Mouse (Mus musculus) neural tube, embryonic 15.5 days (tissue): Measurements from ENCODE around the gene Ugt1a6a. TPM values are rescaled to one million over a fixed set of nuclear protein-coding genes. Genes with fewer than 3 reads are reported as not detected.

Experiments used
- ATAC-seq: fragments of 200-750 bp; cut with Nextera tagmentation; 2 replicates; pipeline ENCODE4 v1.8.0; 2017; ENCODE audit warnings: mild to moderate bottlenecking, moderate TSS enrichment, moderate library complexity; ENCODE audit not compliant: low FRiP score
- H3K27ac ChIP-seq: fragments of 300-500 bp; sonication (generic); replicated peaks from 2 replicates; pipeline ENCODE4 v1.5.1; 2015; ENCODE audit warnings: mild to moderate bottlenecking, inconsistent platforms
- H3K27me3 ChIP-seq: fragments of 300-500 bp; sonication (generic); replicated peaks from 2 replicates; pipeline ENCODE4 v1.6.1; 2015; ENCODE audit warnings: inconsistent platforms
- H3K36me3 ChIP-seq: fragments of 300-500 bp; sonication (generic); 2 replicates; pipeline ENCODE4 v1.6.1; 2015; ENCODE audit warnings: inconsistent platforms
- H3K4me1 ChIP-seq: fragments of 300-500 bp; sonication (generic); 2 replicates; pipeline ENCODE4 v1.6.1; 2015; ENCODE audit warnings: inconsistent platforms
- H3K4me2 ChIP-seq: fragments of 300-500 bp; sonication (generic); 2 replicates; pipeline ENCODE4 v1.6.1; 2015; ENCODE audit warnings: inconsistent platforms, mild to moderate bottlenecking, moderate library complexity
- H3K4me3 ChIP-seq: fragments of 300-500 bp; sonication (generic); replicated peaks from 2 replicates; pipeline ENCODE4 v1.5.1; 2015; ENCODE audit warnings: mild to moderate bottlenecking, inconsistent platforms
- H3K9ac ChIP-seq: fragments of 300-500 bp; sonication (generic); replicated peaks from 2 replicates; pipeline ENCODE4 v1.6.1; 2015; ENCODE audit warnings: mild to moderate bottlenecking, inconsistent platforms
- H3K9me3 ChIP-seq: fragments of 300-500 bp; sonication (generic); replicated peaks from 2 replicates; pipeline ENCODE4 v1.6.1; 2016; ENCODE audit warnings: inconsistent platforms
- WGBS: fragments of 180-500 bp; shearing (Covaris S2); methylation state at CpG from one replicate; pipeline ENCODE4 v1.1.7; 2015; ENCODE audit warnings: mixed read lengths; 5-methylcytosine and 5-hydroxymethylcytosine counted together
- polyA plus RNA-seq: library from polyadenylated mRNA; unstranded; fragments of >200 nt; fragmentation: Nextera tagmentation; extraction: Ambion mirVana; gene quantifications from 2 replicates; pipeline ENCODE4 v1.2.1, GENCODE M21; 2015

Gene Ugt1a6a
- polyA plus RNA-seq, 1 experiment from 2014 or later: 1.9 TPM

DNA sequence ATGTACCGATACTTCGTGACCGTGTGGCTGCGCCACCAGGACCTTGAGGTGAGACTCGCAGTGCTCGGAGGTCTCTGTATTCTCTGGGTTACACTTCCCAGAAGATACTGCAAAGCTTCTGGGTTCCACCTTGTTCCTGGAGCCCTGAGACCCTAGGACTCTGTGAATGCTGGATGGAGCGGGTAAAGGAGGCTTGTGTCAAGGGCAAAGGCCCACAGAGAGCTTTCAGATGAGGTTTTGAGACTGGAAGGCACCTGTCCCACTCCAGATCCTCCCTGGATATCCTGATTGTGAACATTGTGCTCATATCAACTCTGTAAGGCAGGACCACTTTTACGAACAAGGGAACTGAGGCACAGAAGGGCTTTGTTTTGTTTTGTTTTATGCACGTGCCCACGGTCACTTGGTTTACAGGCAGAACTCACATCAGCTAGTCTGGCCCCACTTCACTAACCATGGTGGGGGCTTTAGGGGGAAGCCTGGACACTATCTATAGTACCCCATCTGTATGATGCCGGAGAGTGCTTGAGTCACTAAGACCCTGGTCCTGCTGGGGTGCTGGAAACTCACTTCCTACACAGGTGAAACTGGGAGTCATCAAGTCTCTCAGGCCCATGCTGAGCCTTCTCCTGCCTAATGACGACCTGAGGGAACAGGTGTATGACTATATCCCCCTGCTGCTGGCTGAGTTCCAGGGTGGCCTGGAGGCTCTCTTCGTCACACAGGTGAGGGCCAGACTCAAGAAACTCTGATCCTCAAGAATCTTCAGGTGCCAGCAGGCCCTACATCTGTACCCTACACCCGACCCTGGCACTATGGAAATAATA lies 99.0 kb downstream of the Ugt1a6a start:
- no peaks in the 10 kb centered on the region for H3K36me3 ChIP-seq
- no peak overlapping the region for H3K4me2 ChIP-seq
- no peaks in the 10 kb centered on the region for H3K4me1 ChIP-seq
- peaks cover 94% of the 10 kb centered on the region for H3K9me3 ChIP-seq
- H3K27me3 ChIP-seq: no peaks in the 10 kb centered on the region
- WGBS: 71% methylated on average over 14 of the region's 14 CpGs
- ATAC-seq: 0 out of 2 replicates have a peak, but pooled peaks have one; percentile 5
- no peak overlapping the region for H3K4me3 ChIP-seq
- no peak overlapping the region for H3K27ac ChIP-seq
- H3K9ac ChIP-seq: no peak overlapping the region

DNA sequence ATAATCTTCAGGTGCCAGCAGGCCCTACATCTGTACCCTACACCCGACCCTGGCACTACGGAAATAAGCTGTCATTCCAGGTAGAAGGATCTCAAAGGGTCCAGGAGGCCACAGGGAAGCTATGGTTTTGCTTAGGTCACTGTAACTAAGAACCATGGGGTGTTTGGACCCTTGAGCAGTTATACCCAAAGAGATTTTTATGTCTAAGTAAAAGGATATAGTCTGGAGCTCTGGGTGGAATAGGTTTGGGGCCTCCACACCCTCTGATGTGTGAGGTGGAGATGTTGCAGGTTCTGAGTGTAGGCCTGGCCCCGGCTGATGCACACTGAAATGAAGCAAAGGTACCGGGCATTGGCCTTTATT lies 99.6 kb downstream of the Ugt1a6a start:
- no peak for ATAC-seq
- no peak overlapping the region for H3K9ac ChIP-seq
- H3K36me3 ChIP-seq: no peaks in the 10 kb centered on the region
- no peaks in the 10 kb centered on the region for H3K27me3 ChIP-seq
- no peak overlapping the region for H3K27ac ChIP-seq
- 68% methylated on average over 4 of the region's 4 CpGs for WGBS
- no peak overlapping the region for H3K4me3 ChIP-seq
- H3K4me2 ChIP-seq: no peak overlapping the region
- no peaks in the 10 kb centered on the region for H3K4me1 ChIP-seq
- peaks cover 94% of the 10 kb centered on the region for H3K9me3 ChIP-seq

DNA sequence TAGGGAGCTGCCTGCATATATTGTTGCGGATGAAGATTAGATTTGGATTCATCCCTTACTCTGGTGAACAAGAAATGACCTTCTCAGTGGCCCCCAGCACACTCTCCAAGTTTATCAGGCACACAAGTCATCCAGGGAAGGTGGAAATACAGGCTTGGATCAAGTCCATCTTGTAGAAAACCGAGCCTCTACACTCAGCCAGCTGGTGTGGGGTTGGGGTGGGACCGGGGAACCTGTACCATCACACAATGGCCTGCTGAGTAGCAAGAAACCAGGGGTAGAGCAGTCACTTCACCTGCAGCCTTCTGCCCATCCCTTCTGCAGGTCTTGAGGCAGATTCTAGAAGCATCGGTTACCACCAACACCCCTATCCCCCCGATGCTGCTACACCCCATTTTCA lies 100.0 kb downstream of the Ugt1a6a start:
- H3K4me2 ChIP-seq: no peak overlapping the region
- no peak overlapping the region for H3K27ac ChIP-seq
- no peak overlapping the region for H3K4me3 ChIP-seq
- ATAC-seq: no peak
- peaks cover 94% of the 10 kb centered on the region for H3K9me3 ChIP-seq
- WGBS: 44% methylated on average over 5 of the region's 5 CpGs
- no peaks in the 10 kb centered on the region for H3K27me3 ChIP-seq
- no peaks in the 10 kb centered on the region for H3K36me3 ChIP-seq
- no peak overlapping the region for H3K9ac ChIP-seq
- no peaks in the 10 kb centered on the region for H3K4me1 ChIP-seq

DNA sequence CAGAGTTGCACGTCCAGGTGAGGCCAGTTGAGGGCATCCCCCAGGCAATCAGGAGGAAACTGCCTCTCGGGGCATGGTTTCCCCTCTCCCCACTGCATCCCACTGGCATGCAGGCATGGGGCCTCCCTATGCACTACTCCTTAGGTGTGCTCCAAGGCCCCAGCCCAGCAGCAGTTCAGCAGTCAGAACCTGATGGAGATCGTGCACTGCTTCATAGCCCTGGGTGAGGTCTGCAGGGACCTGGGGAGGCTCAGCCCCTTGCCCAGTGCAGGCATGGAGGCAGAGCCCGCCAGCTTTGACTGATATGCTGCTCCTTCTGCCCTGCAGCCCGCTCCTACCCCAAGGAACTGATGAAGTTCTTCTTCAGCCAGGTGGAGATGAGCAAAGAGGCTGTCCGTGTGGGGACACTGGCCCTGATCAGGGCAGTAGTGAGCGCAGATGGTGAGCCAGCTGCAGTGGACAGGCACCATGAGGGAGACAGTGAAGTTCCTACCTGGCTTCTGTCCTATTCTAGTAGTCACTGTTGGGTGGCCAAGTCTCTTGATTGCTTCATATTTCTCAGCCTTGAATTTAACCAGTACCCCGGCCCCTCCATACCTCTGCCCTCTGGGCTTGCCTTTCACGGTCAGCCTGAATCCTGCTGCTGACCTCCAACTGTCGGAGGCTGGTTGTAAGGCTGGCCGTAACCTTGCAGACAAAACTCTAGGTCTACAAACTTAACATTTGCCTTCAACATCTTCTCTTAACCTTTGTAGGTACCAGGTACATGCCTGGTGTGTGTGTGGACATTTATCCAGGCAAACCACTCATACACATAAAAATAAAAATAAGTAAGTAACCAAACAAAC lies 100.7 kb downstream of the Ugt1a6a start:
- Histone ChIP-seq H3K4me1 (no peaks in the 10 kb centered on the region), H3K9me3 (peaks cover 94% of the 10 kb centered on the region), H3K36me3 (no peaks in the 10 kb centered on the region), H3K27me3 (no peaks in the 10 kb centered on the region), H3K4me2 (no peak overlapping the region), H3K9ac (no peak overlapping the region), H3K4me3 (no peak overlapping the region), H3K27ac (no peak overlapping the region)
- ATAC-seq: no peak
- 68% methylated on average over 11 of the region's 11 CpGs for WGBS

DNA sequence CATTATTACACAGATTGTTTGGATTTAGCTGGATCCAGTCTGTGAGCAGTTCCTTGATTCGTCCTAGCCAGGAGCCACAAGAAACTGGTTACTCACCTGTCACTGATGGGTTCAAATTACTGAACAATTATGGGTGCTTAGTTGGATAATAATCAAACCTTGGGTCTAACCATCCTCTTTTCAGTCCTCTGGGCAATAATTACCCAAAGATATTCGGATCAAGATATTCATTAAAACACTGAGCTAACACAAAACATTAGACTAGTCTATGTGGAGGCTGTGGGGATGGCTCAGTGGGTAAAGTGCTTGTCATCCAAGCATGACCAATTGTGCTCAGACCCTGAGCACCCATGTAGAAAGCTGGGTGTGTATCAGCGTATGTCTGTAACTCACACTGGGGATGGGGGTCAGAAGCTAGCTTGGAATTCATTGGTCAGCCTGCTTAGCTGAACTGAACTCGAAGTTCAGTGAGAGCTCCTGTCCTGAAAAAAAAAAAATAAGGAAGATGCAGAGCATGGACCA lies 101.3 kb downstream of the Ugt1a6a start:
- no peaks in the 10 kb centered on the region for H3K27me3 ChIP-seq
- WGBS: 68% methylated on average over 4 of the region's 4 CpGs
- H3K4me3 ChIP-seq: no peak overlapping the region
- H3K4me2 ChIP-seq: no peak overlapping the region
- no peak overlapping the region for H3K9ac ChIP-seq
- no peaks in the 10 kb centered on the region for H3K4me1 ChIP-seq
- H3K9me3 ChIP-seq: peaks cover 95% of the 10 kb centered on the region
- no peak for ATAC-seq
- H3K36me3 ChIP-seq: no peaks in the 10 kb centered on the region
- H3K27ac ChIP-seq: no peak overlapping the region

DNA sequence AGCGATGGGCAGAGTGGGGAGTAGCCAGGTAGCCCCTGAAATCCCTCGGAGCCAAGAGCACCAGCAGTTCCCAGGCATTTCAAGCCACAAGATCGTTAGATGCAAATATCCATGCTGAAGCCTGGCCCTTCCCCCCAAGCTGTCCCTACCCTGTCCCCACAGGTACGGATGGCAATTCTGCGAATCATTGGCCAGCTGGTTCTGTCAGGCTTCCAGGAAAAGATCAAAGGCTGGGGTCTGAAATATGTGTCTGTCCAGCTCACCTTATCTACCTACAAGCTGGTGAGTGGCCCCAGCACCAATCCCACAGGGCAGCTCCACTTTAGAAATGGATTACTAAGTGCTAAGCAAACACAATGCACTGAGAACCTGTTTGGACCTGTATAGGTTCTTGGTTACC lies 102.7 kb downstream of the Ugt1a6a start:
- ATAC-seq: no peak
- H3K4me1 ChIP-seq: no peaks in the 10 kb centered on the region
- no peak overlapping the region for H3K9ac ChIP-seq
- no peaks in the 10 kb centered on the region for H3K27me3 ChIP-seq
- H3K36me3 ChIP-seq: no peaks in the 10 kb centered on the region
- no peak overlapping the region for H3K27ac ChIP-seq
- H3K4me2 ChIP-seq: no peak overlapping the region
- WGBS: 82% methylated on average over 5 of the region's 5 CpGs
- peaks cover 91% of the 10 kb centered on the region for H3K9me3 ChIP-seq
- H3K4me3 ChIP-seq: no peak overlapping the region

DNA sequence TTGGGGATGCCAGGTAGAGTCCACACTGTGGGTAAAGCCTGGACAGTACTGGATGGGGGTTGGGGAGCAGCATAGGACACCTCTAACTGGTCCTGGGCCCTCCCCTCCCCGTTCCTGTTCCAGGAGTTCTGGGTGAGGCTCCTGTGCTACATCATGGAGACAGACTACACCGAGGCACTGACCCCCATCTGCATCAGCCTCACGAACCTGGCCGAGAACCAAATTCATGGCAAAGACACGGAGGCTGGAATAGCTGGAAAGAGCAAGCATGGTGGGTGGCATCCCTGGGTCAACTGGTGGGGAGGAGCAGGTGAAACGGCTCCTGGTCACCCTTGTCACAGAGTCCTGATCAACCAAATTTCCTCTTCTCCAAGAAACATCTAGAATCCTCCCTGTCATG lies 104.2 kb downstream of the Ugt1a6a start:
- ATAC-seq: 0 out of 2 replicates have a peak, but pooled peaks have one; percentile 9
- WGBS: 81% methylated on average over 6 of the region's 6 CpGs

DNA sequence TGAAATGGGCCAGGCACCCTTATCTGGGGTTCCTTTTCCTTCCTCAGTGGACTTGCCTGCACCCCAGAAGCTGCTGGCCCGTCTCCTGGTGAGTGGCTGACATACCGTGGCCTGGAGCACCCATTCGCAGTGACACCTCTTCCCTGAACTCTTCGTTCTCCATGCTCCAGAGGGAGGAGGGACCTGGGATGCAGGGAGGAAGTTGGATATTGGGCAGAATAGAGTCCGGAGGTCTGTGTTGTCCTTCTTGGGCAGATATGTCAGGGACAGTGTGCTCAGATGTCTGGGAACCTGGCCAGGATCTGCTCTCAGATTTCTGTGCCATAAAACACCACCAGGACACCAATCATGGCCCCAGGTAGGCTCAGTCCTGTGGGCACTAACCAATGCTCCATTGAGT lies 105.5 kb downstream of the Ugt1a6a start:
- peaks cover 90% of the 10 kb centered on the region for H3K9me3 ChIP-seq
- 78% methylated on average over 5 of the region's 5 CpGs for WGBS
- no peak overlapping the region for H3K9ac ChIP-seq
- no peak for ATAC-seq
- no peak overlapping the region for H3K4me3 ChIP-seq
- H3K27me3 ChIP-seq: no peaks in the 10 kb centered on the region
- H3K36me3 ChIP-seq: no peaks in the 10 kb centered on the region
- no peaks in the 10 kb centered on the region for H3K4me1 ChIP-seq
- H3K4me2 ChIP-seq: no peak overlapping the region
- H3K27ac ChIP-seq: no peak overlapping the region

More for the DNA sequence above, 104.2 kb downstream of the Ugt1a6a start:
- Histone ChIP-seq H3K9ac (no peak overlapping the region), H3K4me1 (no peaks in the 10 kb centered on the region), H3K27me3 (no peaks in the 10 kb centered on the region), H3K4me3 (no peak overlapping the region), H3K27ac (no peak overlapping the region), H3K9me3 (peaks cover 91% of the 10 kb centered on the region), H3K4me2 (no peak overlapping the region), H3K36me3 (no peaks in the 10 kb centered on the region)

DNA sequence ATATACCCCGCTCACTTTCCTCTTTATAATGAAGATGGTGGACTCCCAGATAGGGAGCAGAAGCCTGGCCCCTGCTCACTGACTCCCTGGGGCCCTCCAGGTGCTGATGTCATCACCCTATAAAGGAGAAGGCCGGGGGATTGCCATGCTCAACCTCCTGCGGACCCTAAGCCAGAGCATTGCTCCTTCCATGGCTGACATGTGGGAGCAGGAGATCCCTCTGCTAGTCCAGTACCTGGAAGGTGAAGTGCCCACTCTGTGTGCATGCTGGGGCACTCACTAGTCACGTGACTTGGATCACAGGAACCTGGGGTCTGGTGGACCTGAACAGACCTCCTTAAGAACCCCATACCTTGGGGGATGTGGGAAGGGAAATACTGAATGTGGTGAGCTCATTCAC lies 106.0 kb downstream of the Ugt1a6a start:
- WGBS: 73% methylated on average over 4 of the region's 4 CpGs
- no peaks in the 10 kb centered on the region for H3K27me3 ChIP-seq
- no peaks in the 10 kb centered on the region for H3K4me1 ChIP-seq
- no peaks in the 10 kb centered on the region for H3K36me3 ChIP-seq
- H3K9me3 ChIP-seq: peaks cover 90% of the 10 kb centered on the region
- H3K9ac ChIP-seq: no peak overlapping the region
- peak; percentile 1; the same call in 1 of the 2 replicates for ATAC-seq
- no peak overlapping the region for H3K4me2 ChIP-seq
- H3K27ac ChIP-seq: no peak overlapping the region
- no peak overlapping the region for H3K4me3 ChIP-seq

DNA sequence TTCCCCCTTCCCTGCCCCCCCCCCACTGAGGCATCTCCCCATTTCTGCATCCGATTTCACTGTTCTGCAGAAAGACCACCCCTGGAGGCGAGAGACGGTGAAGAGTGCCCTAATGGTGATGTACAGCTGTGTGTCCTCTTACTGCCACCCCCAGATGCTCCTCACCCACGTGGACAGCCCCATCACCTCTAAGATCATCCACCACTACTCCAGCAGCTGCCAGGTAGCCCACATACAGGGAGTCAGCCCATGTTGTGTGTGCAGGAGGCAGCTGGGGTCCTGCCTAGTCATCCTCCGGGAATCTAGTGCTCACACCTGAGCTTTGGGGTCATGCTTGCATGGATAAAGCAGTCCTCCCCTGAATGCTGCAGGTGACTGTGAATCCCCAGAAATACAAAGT lies 109.3 kb downstream of the Ugt1a6a start:
- Histone ChIP-seq H3K4me2 (no peak overlapping the region), H3K27ac (no peak overlapping the region), H3K9me3 (peaks cover 92% of the 10 kb centered on the region), H3K27me3 (no peaks in the 10 kb centered on the region), H3K9ac (no peak overlapping the region), H3K36me3 (no peaks in the 10 kb centered on the region), H3K4me3 (no peak overlapping the region), H3K4me1 (no peaks in the 10 kb centered on the region)
- no peak for ATAC-seq
- WGBS: 72% methylated on average over 5 of the region's 5 CpGs

DNA sequence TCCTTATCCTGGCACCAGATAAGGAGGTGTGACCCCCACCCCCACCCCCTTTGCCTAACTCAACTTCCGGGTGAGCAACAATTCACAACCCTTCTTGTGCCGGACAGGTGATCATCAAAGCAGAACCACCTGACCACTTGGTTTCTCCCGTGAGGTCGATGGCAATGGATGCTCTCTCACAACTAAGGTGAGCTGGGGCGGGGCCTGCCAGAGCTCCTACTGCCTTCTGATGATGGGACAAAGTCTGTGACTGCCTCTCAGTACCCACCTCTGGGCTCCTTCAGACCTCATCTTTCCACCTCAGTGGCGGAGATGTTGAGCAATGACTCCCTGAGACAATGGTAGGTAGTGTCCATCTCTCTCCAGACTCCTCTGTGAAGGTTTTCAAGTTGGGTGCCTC lies 111.3 kb downstream of the Ugt1a6a start:
- Histone ChIP-seq H3K36me3 (no peaks in the 10 kb centered on the region), H3K4me1 (no peaks in the 10 kb centered on the region), H3K9me3 (peaks cover 92% of the 10 kb centered on the region), H3K27me3 (no peaks in the 10 kb centered on the region), H3K4me2 (no peak overlapping the region), H3K27ac (no peak overlapping the region), H3K4me3 (no peak overlapping the region), H3K9ac (no peak overlapping the region)
- no peak for ATAC-seq
- 77% methylated on average over 6 of the region's 6 CpGs for WGBS

DNA sequence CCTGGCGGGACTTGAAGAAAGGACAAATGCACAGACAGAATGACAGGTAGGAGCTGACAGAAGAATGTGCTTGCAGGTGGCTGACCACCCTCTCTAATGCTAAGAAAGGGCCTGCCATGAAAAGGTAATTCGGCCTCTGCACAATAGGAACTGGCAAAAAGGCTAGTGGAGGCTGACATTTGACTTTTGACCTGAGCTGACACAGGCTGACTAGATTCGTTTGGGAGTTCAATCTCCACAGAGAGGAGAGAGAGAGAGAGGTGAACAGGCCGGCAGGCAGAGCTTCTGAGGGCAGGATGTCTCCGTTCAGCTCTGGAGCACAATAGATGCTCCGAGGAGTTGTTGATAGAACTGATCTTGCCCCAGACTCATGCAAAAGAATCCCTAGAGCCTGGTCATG lies 111.8 kb downstream of the Ugt1a6a start:
- Histone ChIP-seq H3K27ac (no peak overlapping the region), H3K9me3 (peaks cover 93% of the 10 kb centered on the region), H3K27me3 (no peaks in the 10 kb centered on the region), H3K4me2 (no peak overlapping the region), H3K36me3 (no peaks in the 10 kb centered on the region), H3K9ac (no peak overlapping the region), H3K4me3 (no peak overlapping the region), H3K4me1 (no peaks in the 10 kb centered on the region)
- WGBS: 50% methylated on average over 6 of the region's 6 CpGs
- ATAC-seq: no peak
